Mouse (Mus musculus) midbrain, embryonic 10.5 days (tissue): Measurements from ENCODE around the gene Hist1h2ae. TPM values are rescaled to one million over a fixed set of nuclear protein-coding genes. Genes with fewer than 3 reads are reported as not detected.
"Not testable (repeated sequence)": the region's sequence is repeated elsewhere in the genome, so short reads cannot be mapped to it uniquely, and the experiment has no call there.

Experiments
- DNase-seq: peaks from one replicate; pipeline ENCODE4 v3.0.0-alpha.2; 2017; ENCODE audit warnings: low spot score
- H3K27ac ChIP-seq: fragments of 300-500 bp; sonication (generic); replicated peaks from 2 replicates; pipeline ENCODE4 v1.5.1; 2016; ENCODE audit warnings: mild to moderate bottlenecking
- H3K27me3 ChIP-seq: fragments of 300-500 bp; sonication (generic); 2 replicates; pipeline ENCODE4 v1.6.1; 2016; ENCODE audit warnings: low read depth, mild to moderate bottlenecking; ENCODE audit not compliant: poor library complexity, severe bottlenecking
- H3K36me3 ChIP-seq: fragments of 300-500 bp; sonication (generic); 2 replicates; pipeline ENCODE4 v1.6.1; 2016; ENCODE audit warnings: mild to moderate bottlenecking, moderate library complexity
- H3K4me1 ChIP-seq: fragments of 300-500 bp; sonication (generic); 2 replicates; pipeline ENCODE4 v1.6.1; 2016
- H3K4me3 ChIP-seq: fragments of 300-500 bp; sonication (generic); 2 replicates; pipeline ENCODE4 v1.5.1; 2016; ENCODE audit warnings: mild to moderate bottlenecking, moderate library complexity
- H3K9me3 ChIP-seq: fragments of 300-500 bp; sonication (generic); replicated peaks from 2 replicates; pipeline ENCODE4 v1.6.1; 2016; ENCODE audit warnings: mild to moderate bottlenecking
- WGBS: fragments of 180-500 bp; shearing (Covaris S2); methylation state at CpG from one replicate; pipeline ENCODE4 v1.1.7; 2016; 5-methylcytosine and 5-hydroxymethylcytosine counted together
- polyA plus RNA-seq: library from polyadenylated mRNA; unstranded; fragments of >200 nt; fragmentation: Nextera tagmentation; extraction: Ambion mirVana; gene quantifications from 2 replicates; pipeline ENCODE4 v1.2.1, GENCODE M21; 2016

The Hist1h2ae gene
- polyA plus RNA-seq, 1 experiment from 2014 or later, result 104 TPM

GRCm38 (mm10) chr13:23571504-23572217 lies 641 bp upstream of the Hist1h2ae start:
- WGBS, result under 1% methylated on average over 14 of the region's 34 CpGs
- H3K4me1 ChIP-seq, result peaks cover 37% of the 10 kb centered on the region
- DNase-seq, result not testable (repeated sequence)

GRCm38 (mm10) chr13:23570261-23571021 lies 579 bp downstream of the Hist1h2ae start:
- H3K27me3 ChIP-seq, H3K9me3 ChIP-seq, H3K36me3 ChIP-seq, DNase-seq: not testable (repeated sequence)
- Histone ChIP-seq H3K27ac (peak overlapping the region; percentile 97), H3K4me1 (peaks cover 29% of the 10 kb centered on the region), H3K4me3 (peak overlapping the region; percentile 57)
- WGBS, result 2% methylated on average over 28 of the region's 41 CpGs

More at GRCm38 (mm10) chr13:23571504-23572217, 641 bp upstream of the Hist1h2ae start:
- H3K36me3 ChIP-seq, H3K27me3 ChIP-seq, H3K9me3 ChIP-seq: not testable (repeated sequence)
- peak overlapping the region; percentile 97 for H3K27ac ChIP-seq
- H3K4me3 ChIP-seq, result peak overlapping the region; percentile 57

- 92% methylated on average over 2 of the region's 2 CpGs for WGBS
- no peak overlapping the region for H3K4me3 ChIP-seq
- peaks cover 4% of the 10 kb centered on the region for H3K4me1 ChIP-seq
- no peak for DNase-seq
- no peaks in the 10 kb centered on the region for H3K27me3 ChIP-seq
- no peaks in the 10 kb centered on the region for H3K9me3 ChIP-seq
- H3K36me3 ChIP-seq, result no peaks in the 10 kb centered on the region
- peak overlapping the region; percentile 97 for H3K27ac ChIP-seq
Measured at GRCm38 (mm10) chr13:23564482-23564881, 6.5 kb downstream of the Hist1h2ae start.

GRCm38 (mm10) chr13:23562699-23563462 lies 8.1 kb downstream of the Hist1h2ae start:
- Histone ChIP-seq H3K4me3 (peak overlapping the region; percentile 52), H3K27ac (peak overlapping the region; percentile 97), H3K9me3 (no peaks in the 10 kb centered on the region), H3K36me3 (no peaks in the 10 kb centered on the region), H3K27me3 (no peaks in the 10 kb centered on the region), H3K4me1 (peaks cover 3% of the 10 kb centered on the region)
- 4% methylated on average over 18 of the region's 18 CpGs for WGBS
- peak; percentile 49 for DNase-seq

- H3K4me3 ChIP-seq, result peak within 1 kb of the TSS; percentile 52
- not testable (repeated sequence) for H3K27me3 ChIP-seq, H3K9me3 ChIP-seq, H3K4me1 ChIP-seq, H3K36me3 ChIP-seq
- peak; percentile 94 for DNase-seq
- WGBS, result under 1% methylated on average over 62 of the region's 67 CpGs
- H3K27ac ChIP-seq, result peak within 1 kb of the TSS; percentile 97
Measured at GRCm38 (mm10) chr13:23561883-23562659, 8.9 kb downstream of the Hist1h2ae start, which contains the start of gene Hist1h3e. Gene Hist1h3e (minus strand): TSS chr13:23562369.

GRCm38 (mm10) chr13:23561531-23561882 lies 9.5 kb downstream of the Hist1h2ae start:
- DNase-seq, H3K4me1 ChIP-seq, H3K27me3 ChIP-seq, H3K9me3 ChIP-seq, H3K36me3 ChIP-seq: not testable (repeated sequence)
- Histone ChIP-seq H3K4me3 (peak overlapping the region; percentile 52), H3K27ac (peak overlapping the region; percentile 97)
- 0% methylated on average over 2 of the region's 5 CpGs for WGBS

- not testable (repeated sequence) for H3K36me3 ChIP-seq, DNase-seq, H3K27me3 ChIP-seq, H3K9me3 ChIP-seq
- Histone ChIP-seq H3K4me3 (peak overlapping the region; percentile 30; the same call in 1 of the 2 replicates), H3K27ac (peak overlapping the region; percentile 73), H3K4me1 (peaks cover 11% of the 10 kb centered on the region)
- 22% methylated on average over 2 of the region's 2 CpGs for WGBS
Measured at GRCm38 (mm10) chr13:23560699-23561098, 10.3 kb downstream of the Hist1h2ae start.

GRCm38 (mm10) chr13:23556906-23557305 lies 14.1 kb downstream of the Hist1h2ae start:
- Histone ChIP-seq H3K27ac (peak overlapping the region; percentile 98), H3K4me3 (peak overlapping the region; percentile 75; the same call in 1 of the 2 replicates), H3K9me3 (no peaks in the 10 kb centered on the region), H3K36me3 (no peaks in the 10 kb centered on the region), H3K27me3 (no peaks in the 10 kb centered on the region), H3K4me1 (peaks cover 33% of the 10 kb centered on the region)
- WGBS, result 67% methylated on average over 3 of the region's 3 CpGs
- DNase-seq, result no peak

GRCm38 (mm10) chr13:23555839-23556416 lies 15.1 kb downstream of the Hist1h2ae start:
- Histone ChIP-seq H3K4me1 (peaks cover 38% of the 10 kb centered on the region), H3K36me3 (no peaks in the 10 kb centered on the region), H3K27ac (peak overlapping the region; percentile 98), H3K27me3 (no peaks in the 10 kb centered on the region), H3K9me3 (no peaks in the 10 kb centered on the region), H3K4me3 (peak overlapping the region; percentile 75)
- under 1% methylated on average over 18 of the region's 18 CpGs for WGBS
- peak; percentile 77 for DNase-seq

GRCm38 (mm10) chr13:23554925-23555838 lies 15.8 kb downstream of the Hist1h2ae start:
- Histone ChIP-seq H3K4me3 (peak overlapping the region; percentile 75), H3K27me3 (no peaks in the 10 kb centered on the region), H3K36me3 (no peaks in the 10 kb centered on the region), H3K9me3 (no peaks in the 10 kb centered on the region), H3K27ac (peak overlapping the region; percentile 98), H3K4me1 (peaks cover 41% of the 10 kb centered on the region)
- peak; percentile 86 for DNase-seq
- under 1% methylated on average over 54 of the region's 54 CpGs for WGBS

- H3K27ac ChIP-seq, result peak overlapping the region; percentile 98
- no peaks in the 10 kb centered on the region for H3K27me3 ChIP-seq
- no peak for DNase-seq
- H3K36me3 ChIP-seq, result no peaks in the 10 kb centered on the region
- H3K4me3 ChIP-seq, result peak overlapping the region; percentile 75
- H3K9me3 ChIP-seq, result no peaks in the 10 kb centered on the region
- 26% methylated on average over 9 of the region's 9 CpGs for WGBS
- peaks cover 41% of the 10 kb centered on the region for H3K4me1 ChIP-seq
Measured at GRCm38 (mm10) chr13:23554393-23554792, 16.6 kb downstream of the Hist1h2ae start.
